12 mouse cellular contexts compared by ENCODE assay signal in the genomic region with DNA sequence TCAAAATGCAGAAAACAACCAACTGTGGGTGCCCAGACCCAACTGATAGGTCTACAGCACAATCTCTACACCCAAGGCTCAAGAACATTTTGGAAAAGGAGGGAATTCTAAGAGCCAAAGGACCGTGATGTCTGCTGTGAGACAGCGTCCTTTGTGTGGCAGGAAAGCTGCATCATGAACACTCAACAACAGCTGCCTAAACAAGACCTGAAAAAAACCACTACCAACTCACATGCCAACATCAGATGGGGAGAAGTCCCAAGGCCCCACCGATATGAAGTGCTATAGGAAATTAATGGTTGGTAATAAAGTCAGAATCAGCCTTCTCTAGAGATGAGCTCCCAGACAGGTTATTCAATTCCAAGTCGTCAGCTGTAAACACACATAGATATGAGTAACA.
"Had no signal": no experiment of that assay in that cellular context is flagged by ENCODE, and none has a peak within 500 bp of the region (broad histone marks: within the 10 kb centered on the region; RNA-seq: fewer than 3 reads in every experiment).

No protein-coding gene starts in this region.

- H3K4me2 ChIP-seq: kidney, embryonic 15.5 days; limb, embryonic 13.5 days; neural tube, embryonic 13.5 days; stomach, embryonic 15.5 days had no signal

- H3K27me3 ChIP-seq: kidney, embryonic 15.5 days; limb, embryonic 13.5 days; neural tube, embryonic 13.5 days; stomach, embryonic 15.5 days had no signal

- ATAC-seq: intestine, embryonic 16.5 days had no signal

- H3K9ac ChIP-seq: kidney, embryonic 15.5 days; limb, embryonic 13.5 days; neural tube, embryonic 13.5 days; stomach, embryonic 15.5 days had no signal

- H3K9me3 ChIP-seq: kidney, embryonic 15.5 days; limb, embryonic 13.5 days; neural tube, embryonic 13.5 days; stomach, embryonic 15.5 days had no signal

- H3K36me3 ChIP-seq: limb, embryonic 13.5 days; neural tube, embryonic 13.5 days; stomach, embryonic 15.5 days had no signal

- H3K27ac ChIP-seq: kidney, embryonic 15.5 days; neural tube, embryonic 13.5 days; stomach, embryonic 15.5 days had no signal

- H3K4me3 ChIP-seq: kidney, embryonic 15.5 days; limb, embryonic 13.5 days; neural tube, embryonic 13.5 days; stomach, embryonic 15.5 days had no signal

- DNase-seq: kidney, postnatal 14 days; lung, adult 18-20 months; midbrain, embryonic 14.5 days; retina, postnatal 1 day; right cerebral cortex, postnatal 4 days; spleen, adult 18-20 months; thymus, postnatal 4 days had no signal
